Mouse (Mus musculus): Measurements from ENCODE around the gene Mapk1ip1l. TPM values are rescaled to one million over a fixed set of nuclear protein-coding genes. Genes with fewer than 3 reads are reported as not detected.

Mapk1ip1l gene
- total and polyA plus RNA-seq, 3 experiments: 36.6 to 80.9 (median 51.5) TPM

GRCm38 (mm10) chr14:47354111-47354577 lies 56.1 kb downstream of the Mapk1ip1l start:
- no peak overlapping the region for H3K9ac ChIP-seq (ENCODE audit: insufficient read depth, low read depth)
- no peak overlapping the region for H3K4me3 ChIP-seq (replicated peaks in 1 of 3; ENCODE audit: low read depth in 2 of 3, low read length in 2 of 3, poor library complexity in 1 of 3)
- in situ Hi-C loops (cut with MboI; ENCODE audit: low pct_ligation_motif_present, low pct_unique_long_range_greater_than_20kb, low sequenced_read_pairs): no loop called here
- no peaks in the 10 kb centered on the region for H3K27me3 ChIP-seq (replicated peaks)
- no peaks in the 10 kb centered on the region for H3K9me3 ChIP-seq (replicated peaks; ENCODE audit: low read length)
- dilution Hi-C loops (cut with MboI; ENCODE audit: extremely low pct_ligation_motif_present, extremely low pct_unique_long_range_greater_than_20kb, low sequenced_read_pairs): no loop called here
- H3K79me2 ChIP-seq (replicated peaks; ENCODE audit: control insufficient read depth, extremely low read depth, insufficient read depth, poor library complexity, severe bottlenecking): no peaks in the 10 kb centered on the region
- peak; percentile 60; the same call in 1 of the 2 replicates for TF ChIP-seq TCF12 (IDR thresholded peaks at IDR 0.05; ENCODE audit: low read depth, low read length)
- TF ChIP-seq MYC (IDR thresholded peaks at IDR 0.05; ENCODE audit: low read depth, low read length): 0 out of 2 replicates have a peak, but pooled peaks have one; percentile 50
- TF ChIP-seq MAZ (IDR thresholded peaks at IDR 0.05; ENCODE audit: low read depth, low read length): 0 out of 2 replicates have a peak, but pooled peaks have one; percentile 29
- peak; percentile 41; the same call in 1 of the 2 replicates for TF ChIP-seq BHLHE40 (IDR thresholded peaks at IDR 0.05; ENCODE audit: low read depth, low read length)
- TF ChIP-seq IRF4 (IDR thresholded peaks at IDR 0.05; ENCODE audit: low read depth, low read length): no peak
- TF ChIP-seq RCOR1 (conservative IDR thresholded peaks at IDR 0.05; ENCODE audit: low read depth, low read length): no peak
- no peak for TF ChIP-seq JUND (conservative IDR thresholded peaks at IDR 0.05; ENCODE audit: low read depth, low read length)
- TF ChIP-seq EP300 (IDR thresholded peaks at IDR 0.05; ENCODE audit: low read length): peak; percentile 67; the same call in 1 of the 2 replicates
- TF ChIP-seq NELFE (IDR thresholded peaks at IDR 0.05; ENCODE audit: low read depth, low read length): no peak
- no peak; the same call in 1 of the 2 replicates for TF ChIP-seq RAD21 (IDR thresholded peaks at IDR 0.05; ENCODE audit: low read depth, low read length)
- TF ChIP-seq HCFC1 (IDR thresholded peaks at IDR 0.05; ENCODE audit: low read depth, low read length): no peak
- TF ChIP-seq ZKSCAN1 (IDR thresholded peaks at IDR 0.05; ENCODE audit: borderline replicate concordance, low read depth, low read length): no peak
- no peak for TF ChIP-seq NRF1 (IDR thresholded peaks at IDR 0.05; ENCODE audit: low read depth, low read length)
- peak; percentile 24 to 42; a peak in 3 of 4 replicates for TF ChIP-seq CTCF (conservative IDR thresholded peaks at IDR 0.05 in 1 of 2, IDR thresholded peaks at IDR 0.05 in 1 of 2; ENCODE audit: low read depth in 2 of 2, low read length in 2 of 2)
- TF ChIP-seq E2F4 (IDR thresholded peaks at IDR 0.05; ENCODE audit: insufficient replicate concordance, low read depth, low read length): no peak
- TF ChIP-seq UBTF (IDR thresholded peaks at IDR 0.05; ENCODE audit: low read depth, low read length): no peak
- no peak for TF ChIP-seq USF2 (conservative IDR thresholded peaks at IDR 0.05; ENCODE audit: low read depth, low read length)
- 0 out of 2 replicates have a peak, but pooled peaks have one; percentile 49 for TF ChIP-seq MAFK (IDR thresholded peaks at IDR 0.05; ENCODE audit: insufficient replicate concordance, low read length)
- peak; percentile 47 for TF ChIP-seq ZNF384 (IDR thresholded peaks at IDR 0.05; ENCODE audit: low read depth, low read length)
- TF ChIP-seq ETS1 (conservative IDR thresholded peaks at IDR 0.05; ENCODE audit: low read depth, low read length): peak; percentile 22; the same call in 1 of the 2 replicates
- no peak for TF ChIP-seq POLR2AphosphoS2 (IDR thresholded peaks at IDR 0.05; ENCODE audit: low read depth, low read length)
- no peak overlapping the region for H3K27ac ChIP-seq (ENCODE audit: insufficient read depth, low read depth)
- peak; percentile 18 for DNase-seq (ENCODE audit: extremely low read depth)
- no peak overlapping the region for H3K4me2 ChIP-seq (ENCODE audit: insufficient read depth, low read depth, poor library complexity, severe bottlenecking)
- H3K36me3 ChIP-seq (replicated peaks in 1 of 2; ENCODE audit: control insufficient read depth in 1 of 2, insufficient read depth in 1 of 2, low read length in 1 of 2): no peaks in the 10 kb centered on the region
- H3K4me1 ChIP-seq (ENCODE audit: control insufficient read depth in 1 of 2, insufficient read depth in 2 of 2): peaks cover 0 to 20% of the 10 kb centered on the region in 2 experiments; a peak in 2 of 4 replicates
